8 mouse cellular contexts compared by ENCODE assay signal in genomic region chr9:113708361-113709280, GRCm38 (mm10). TPM values are rescaled to one million over a fixed set of nuclear protein-coding genes. Genes with fewer than 3 reads are reported as not detected.
DNase-seq lines count a peak whose midpoint lies in the region; ATAC-seq and TF ChIP-seq lines count a peak whose summit lies in the region.

No protein-coding gene starts in this region.

- DNase-seq in cerebellum, adult 2 months = no peak
- no peak for DNase-seq in cerebellum, adult 18-20 months
- DNase-seq in thymus, adult 2 months = no peak
- DNase-seq in thymus, postnatal 0 days (ENCODE audit: low spot score) = no peak
- no peak for DNase-seq in liver, embryonic 14.5 days (ENCODE audit: low read depth in 3 of 3, low spot score in 3 of 3)
- DNase-seq in right cerebral cortex, adult 18-20 months = no peak
- no peak for DNase-seq in thymus, postnatal 10 days (ENCODE audit: low spot score in 2 of 2)

- peak overlapping the region; percentile 97 for H3K4me3 ChIP-seq in cerebellum, adult 2 months (replicated peaks; ENCODE audit: insufficient read depth, low read depth, low read length)
- H3K4me3 ChIP-seq in thymus, adult 2 months (ENCODE audit: control insufficient read depth, insufficient read depth, low read length) = peak overlapping the region; percentile 93
- H3K4me3 ChIP-seq in liver, embryonic 14.5 days (ENCODE audit: insufficient read depth in 1 of 2, low read depth in 2 of 2, low read length in 2 of 2) = peak overlapping the region; percentile 92 to 93

- TF ChIP-seq POLR2A in cerebellum, adult 2 months (IDR thresholded peaks at IDR 0.05; ENCODE audit: borderline replicate concordance, insufficient read depth, low read length) = no peak
- TF ChIP-seq POLR2A in thymus, adult 2 months (IDR thresholded peaks at IDR 0.05; ENCODE audit: control insufficient read depth, extremely low read depth, insufficient read depth, low read length, poor library complexity) = no peak

- no peak overlapping the region for H3K9ac ChIP-seq in liver, embryonic 14.5 days (replicated peaks)

- peaks cover 2% of the 10 kb centered on the region; the same call in 1 of the 2 replicates for H3K4me1 ChIP-seq in cerebellum, adult 2 months (ENCODE audit: control insufficient read depth, insufficient read depth, low read length)
- H3K4me1 ChIP-seq in thymus, adult 2 months (replicated peaks; ENCODE audit: control insufficient read depth, insufficient read depth, low read length) = peaks cover 17% of the 10 kb centered on the region
- H3K4me1 ChIP-seq in liver, embryonic 14.5 days (replicated peaks; ENCODE audit: control insufficient read depth in 2 of 2, insufficient read depth in 2 of 2, low read length in 1 of 2) = peaks cover 15 to 20% of the 10 kb centered on the region in 2 experiments

- 49% methylated on average over 19 of the region's 19 CpGs for WGBS in cerebellum, adult 2 months
- 56% methylated on average over 19 of the region's 19 CpGs for WGBS in thymus, adult 2 months
- 47% methylated on average over 19 of the region's 19 CpGs for WGBS in liver, embryonic 14.5 days (ENCODE audit: insufficient replicate concordance)

- H3K4me2 ChIP-seq in liver, embryonic 14.5 days (ENCODE audit: low read depth) = peak overlapping the region; percentile 85

- no peaks in the 10 kb centered on the region for H3K36me3 ChIP-seq in thymus, adult 2 months (ENCODE audit: control insufficient read depth, insufficient read depth, low read length)
- no peaks in the 10 kb centered on the region; the same call in 1 of the 2 replicates for H3K36me3 ChIP-seq in liver, embryonic 14.5 days (replicated peaks; ENCODE audit: control insufficient read depth, insufficient read depth, low read depth)

- H3K9me3 ChIP-seq in liver, embryonic 14.5 days (ENCODE audit: control insufficient read depth, low read length) = no peaks in the 10 kb centered on the region

- H3K27me3 ChIP-seq in cerebellum, adult 2 months (ENCODE audit: control insufficient read depth, insufficient read depth, low read length) = no peaks in the 10 kb centered on the region
- H3K27me3 ChIP-seq in thymus, adult 2 months (ENCODE audit: control insufficient read depth, insufficient read depth, low read length) = no peaks in the 10 kb centered on the region
- no peaks in the 10 kb centered on the region for H3K27me3 ChIP-seq in liver, embryonic 14.5 days (ENCODE audit: control insufficient read depth, insufficient read depth, low read length)

- peak; percentile 29; the same call in 1 of the 2 replicates for ATAC-seq in liver, embryonic 14.5 days (ENCODE audit: insufficient read depth)
- ATAC-seq in frontal cortex, adult (ENCODE audit: low TSS enrichment) = no peak

- peak overlapping the region; percentile 40 for H3K27ac ChIP-seq in cerebellum, adult 2 months (ENCODE audit: insufficient read depth, low read length)
- H3K27ac ChIP-seq in thymus, adult 2 months (ENCODE audit: control insufficient read depth, insufficient read depth, low read length) = no peak overlapping the region
- no peak overlapping the region for H3K27ac ChIP-seq in liver, embryonic 14.5 days

- no peak for TF ChIP-seq CTCF in cerebellum, adult 2 months (IDR thresholded peaks at IDR 0.05; ENCODE audit: borderline replicate concordance, insufficient read depth, low read depth, low read length)
- TF ChIP-seq CTCF in thymus, adult 2 months (IDR thresholded peaks at IDR 0.05; ENCODE audit: borderline replicate concordance, control insufficient read depth, extremely low read depth, insufficient read depth, low read length, poor library complexity) = no peak
- TF ChIP-seq CTCF in liver, embryonic 14.5 days (IDR thresholded peaks at IDR 0.05; ENCODE audit: low read depth) = no peak

- TF ChIP-seq EP300 in liver, embryonic 14.5 days (IDR thresholded peaks at IDR 0.05; ENCODE audit: low read depth) = no peak

RNA-seq across cellular contexts. Expression of gene Pdcd6ip, which starts 0.6 kb away (rescaled TPM):
- 52.9 and 56.1 TPM in 2 replicates for polyA plus RNA-seq in cerebellum, adult 2 months (2012; rRNA removed)
- polyA plus RNA-seq in thymus, adult 2 months (2012; rRNA removed) = 164 and 190 TPM in 2 replicates
- 84.8 and 92.5 TPM in 2 replicates for polyA plus RNA-seq in thymus, postnatal 0 days (2015; fragmentation: Nextera tagmentation; extraction: Ambion mirVana)
- 16.4 and 23.4 TPM in 2 replicates for polyA plus RNA-seq in liver, embryonic 14.5 days (2012; rRNA removed)
- polyA plus RNA-seq in liver, embryonic 14.5 days (2014; fragmentation: Nextera tagmentation; extraction: Ambion mirVana) = 29.4 and 35.3 TPM in 2 replicates

RNA-seq across cellular contexts. Expression of gene Clasp2, which starts 32.7 kb away (rescaled TPM):
- 145 and 149 TPM in 2 replicates for polyA plus RNA-seq in cerebellum, adult 2 months (2012; rRNA removed)
- polyA plus RNA-seq in thymus, adult 2 months (2012; rRNA removed) = 12.6 and 17.7 TPM in 2 replicates
- 16.4 and 21.0 TPM in 2 replicates for polyA plus RNA-seq in thymus, postnatal 0 days (2015; fragmentation: Nextera tagmentation; extraction: Ambion mirVana)
- polyA plus RNA-seq in liver, embryonic 14.5 days (2012; rRNA removed) = 3.1 and 4.7 TPM in 2 replicates
- polyA plus RNA-seq in liver, embryonic 14.5 days (2014; fragmentation: Nextera tagmentation; extraction: Ambion mirVana) = 8.8 and 11.6 TPM in 2 replicates
